Mouse (Mus musculus): Measurements from ENCODE around the gene Lgals9.

The Lgals9 gene

GRCm38 (mm10) chr11:78972811-78973351 lies 11.9 kb downstream of the Lgals9 start:
- DNase-seq = no peak

GRCm38 (mm10) chr11:78972328-78972727 lies 12.4 kb downstream of the Lgals9 start:
- no peak for DNase-seq

- no peak for DNase-seq
These were observed 13.0 kb downstream of the Lgals9 start for GRCm38 (mm10) chr11:78971746-78972145.

GRCm38 (mm10) chr11:78971096-78971495 lies 13.7 kb downstream of the Lgals9 start:
- DNase-seq = no peak

- DNase-seq = no peak
These were observed 16.6 kb downstream of the Lgals9 start for GRCm38 (mm10) chr11:78968121-78968520.

- peak in 1 of 2 experiments; percentile 41 for DNase-seq
These were observed 17.4 kb downstream of the Lgals9 start for GRCm38 (mm10) chr11:78967371-78967770.

GRCm38 (mm10) chr11:78961221-78961620 lies 23.5 kb downstream of the Lgals9 start:
- no peak for DNase-seq

GRCm38 (mm10) chr11:78959841-78960520 lies 24.8 kb downstream of the Lgals9 start:
- DNase-seq = no peak

GRCm38 (mm10) chr11:78959367-78959766 lies 25.4 kb downstream of the Lgals9 start:
- DNase-seq = no peak

- DNase-seq = peak; percentile 45 to 86
These were observed 28.5 kb downstream of the Lgals9 start for GRCm38 (mm10) chr11:78956260-78956659.

- DNase-seq = no peak
These were observed 32.3 kb downstream of the Lgals9 start for GRCm38 (mm10) chr11:78952467-78952866.

- no peak for DNase-seq
These were observed 34.4 kb downstream of the Lgals9 start for GRCm38 (mm10) chr11:78950365-78950764.

- no peak for DNase-seq
These were observed 41.7 kb downstream of the Lgals9 start for GRCm38 (mm10) chr11:78943083-78943482.

- no peak for DNase-seq
These were observed 49.6 kb downstream of the Lgals9 start for GRCm38 (mm10) chr11:78935178-78935577.

GRCm38 (mm10) chr11:78934727-78935126 lies 50.0 kb downstream of the Lgals9 start:
- DNase-seq = no peak

- no peak for DNase-seq
These were observed 50.4 kb downstream of the Lgals9 start for GRCm38 (mm10) chr11:78934307-78934706.

- DNase-seq = peak; percentile 38
These were observed 55.4 kb downstream of the Lgals9 start for GRCm38 (mm10) chr11:78929345-78929744.

- DNase-seq = peak in 1 of 2 experiments; percentile 6
These were observed 59.8 kb downstream of the Lgals9 start for GRCm38 (mm10) chr11:78924916-78925315.

GRCm38 (mm10) chr11:78924111-78924510 lies 60.6 kb downstream of the Lgals9 start:
- DNase-seq = no peak

- peak; percentile 23 to 37 for DNase-seq
These were observed 61.9 kb downstream of the Lgals9 start for GRCm38 (mm10) chr11:78922678-78923407.

- DNase-seq = no peak
These were observed 64.3 kb downstream of the Lgals9 start, which contains the start of gene Nos2 for GRCm38 (mm10) chr11:78920411-78920939. Gene Nos2, plus strand, starts transcription at chr11:78920787.

- no peak for DNase-seq
These were observed 65.0 kb downstream of the Lgals9 start for GRCm38 (mm10) chr11:78919745-78920144.

GRCm38 (mm10) chr11:78916410-78916809 lies 68.3 kb downstream of the Lgals9 start:
- DNase-seq = no peak

GRCm38 (mm10) chr11:78915473-78915872 lies 69.3 kb downstream of the Lgals9 start:
- DNase-seq = no peak

Measured in kidney, adult 8-10 months (tissue).